Mouse (Mus musculus): ENCODE results near the gene Col27a1.

Col27a1 gene

DNA sequence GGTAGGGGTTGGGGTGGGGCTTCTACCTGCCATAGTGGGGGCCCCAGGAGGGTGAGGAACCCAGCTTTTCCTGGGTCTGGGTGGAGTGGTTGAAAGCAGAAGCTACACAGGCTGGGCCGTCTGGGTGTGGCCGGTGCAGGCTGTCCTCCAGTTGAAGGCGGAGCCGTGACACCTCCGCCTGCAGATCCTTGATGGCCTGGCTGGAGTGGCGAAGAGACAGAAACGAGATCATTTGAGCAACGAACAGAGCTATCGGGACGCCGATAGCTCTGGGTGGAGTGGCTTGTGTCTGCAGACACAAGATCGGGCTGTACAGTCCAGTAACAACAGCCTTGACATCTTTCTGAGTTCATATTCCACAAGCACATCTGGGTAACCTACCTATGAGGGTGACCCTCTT is 160.5 kb downstream of the Col27a1 start:
- DNase-seq (ENCODE audit: low read depth) = no peak

DNA sequence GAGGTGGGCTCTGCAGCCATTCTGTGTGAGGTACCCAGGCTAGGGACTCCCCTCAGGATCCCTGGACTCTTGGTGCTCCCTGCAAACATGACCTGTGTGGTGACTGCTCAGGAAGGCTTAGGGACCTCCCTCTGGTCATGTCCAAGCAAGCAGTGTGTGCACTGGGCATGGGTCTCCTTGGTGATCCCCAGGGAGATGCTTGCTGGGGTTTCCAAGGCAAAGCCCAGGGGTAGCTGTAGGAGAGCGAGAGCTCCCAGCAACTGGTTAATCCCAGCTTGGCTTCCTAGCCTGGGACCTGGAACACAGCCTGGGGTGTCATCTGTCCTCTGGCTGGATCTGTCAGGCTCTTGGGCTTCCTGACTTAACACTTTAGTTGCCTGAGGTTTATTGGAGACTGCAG is 161.6 kb downstream of the Col27a1 start:
- no peak for DNase-seq (ENCODE audit: low read depth)

DNA sequence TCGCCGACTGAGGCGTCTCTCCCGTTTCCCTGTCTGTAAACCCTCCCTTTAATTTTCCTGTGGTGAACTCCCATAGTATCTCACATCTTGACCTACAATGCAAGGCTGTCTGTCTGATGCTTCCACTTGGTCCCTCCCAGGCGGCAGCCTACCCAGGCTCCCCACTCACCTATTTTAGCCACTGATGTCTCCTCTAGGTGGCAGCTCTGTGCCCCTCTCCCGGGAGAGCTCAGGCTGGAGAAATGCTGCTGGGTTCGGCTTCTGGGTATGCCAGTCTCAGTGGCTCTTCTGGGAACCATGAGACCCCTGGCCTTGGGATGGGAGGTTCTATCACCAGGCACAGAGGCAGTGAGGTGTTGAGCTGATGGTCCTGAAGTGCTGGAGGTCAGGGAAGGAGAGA is 163.7 kb downstream of the Col27a1 start:
- DNase-seq (ENCODE audit: low read depth) = no peak

DNA sequence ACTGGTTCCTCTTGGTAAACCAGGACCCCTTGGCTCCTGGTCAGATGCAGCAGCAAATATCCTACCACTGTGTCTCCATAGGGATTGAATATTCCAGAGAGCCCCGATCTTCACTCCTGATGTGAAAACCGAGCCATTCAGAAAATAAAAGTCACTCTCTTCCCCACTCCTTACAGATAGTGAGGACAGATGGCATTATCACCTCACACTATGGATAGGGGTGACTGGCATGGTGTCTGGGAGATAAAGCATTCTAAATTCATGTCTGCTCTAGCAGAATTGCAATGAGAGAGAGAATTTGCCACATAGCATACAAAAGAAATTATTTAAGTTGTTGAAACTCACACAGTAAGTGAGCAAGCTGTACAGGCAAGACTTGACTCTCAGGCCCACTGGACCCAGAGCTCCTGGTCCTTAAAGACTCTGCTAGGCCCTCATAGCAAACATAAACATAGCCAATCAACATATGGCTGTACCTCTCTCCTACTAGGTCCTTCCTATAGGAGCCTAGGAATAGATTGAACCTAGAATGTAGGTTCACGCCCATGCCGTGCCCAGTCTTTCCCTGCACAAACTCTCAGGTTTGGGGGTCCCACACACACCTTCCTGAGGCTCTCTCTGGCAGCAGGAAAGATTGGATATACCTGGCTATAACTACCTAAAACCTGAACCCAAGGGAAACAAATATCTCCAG is 169.0 kb downstream of the Col27a1 start:
- no peak for DNase-seq (ENCODE audit: low read depth)

DNA sequence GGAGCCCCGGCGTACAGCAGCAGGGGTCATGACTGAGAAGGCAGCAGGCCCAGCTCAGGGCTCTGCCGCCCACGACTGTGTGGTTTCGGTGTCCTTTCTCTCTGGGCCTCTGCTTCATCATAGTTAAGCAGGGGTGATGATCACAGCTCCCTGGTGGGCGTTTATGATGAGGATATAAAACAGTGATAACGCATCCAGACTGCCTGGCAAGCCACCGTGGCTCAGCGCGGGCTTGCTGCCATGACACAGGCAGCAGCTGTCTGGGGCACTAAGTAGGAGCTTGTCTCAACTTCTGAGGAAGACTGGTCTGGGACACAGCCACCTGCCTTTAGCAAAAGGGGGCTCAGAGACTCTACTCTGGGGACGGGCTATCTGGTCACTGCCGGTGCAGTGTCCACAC is 169.7 kb downstream of the Col27a1 start:
- peak; percentile 33 for DNase-seq (ENCODE audit: low read depth)

DNA sequence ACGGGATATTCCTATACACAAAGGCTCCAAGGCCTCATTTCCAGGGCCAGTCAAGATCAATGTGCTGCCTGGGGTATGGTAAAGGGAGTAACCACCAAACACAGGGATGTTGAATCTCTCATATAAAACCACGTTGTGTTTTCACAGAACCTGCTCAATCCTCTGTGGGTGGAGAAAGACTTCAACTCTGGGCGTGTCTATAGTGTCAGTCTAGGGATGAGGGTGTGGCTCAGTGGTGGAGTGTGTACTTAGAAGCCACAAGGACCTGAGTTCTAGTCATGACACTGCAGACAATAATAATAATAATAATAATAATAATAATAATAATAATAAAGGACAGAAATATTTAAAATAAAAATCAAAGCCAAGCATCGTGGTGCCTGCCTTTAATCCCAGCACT is 170.5 kb downstream of the Col27a1 start:
- peak; percentile 61 for DNase-seq (ENCODE audit: low read depth)
